Mouse (Mus musculus) bone marrow macrophage, adult 2 months (primary cell): Measurements from ENCODE around the gene Srsf5. TPM values are rescaled to one million over a fixed set of nuclear protein-coding genes. Genes with fewer than 3 reads are reported as not detected.

Experiments used
- H3K27ac ChIP-seq: 2 replicates; pipeline ENCODE4 v1.5.1; 2012; ENCODE audit warnings: low read depth, low read length; ENCODE audit not compliant: insufficient read depth
- H3K4me1 ChIP-seq: 2 replicates; pipeline ENCODE4 v1.6.1; 2012; ENCODE audit warnings: low read length; ENCODE audit not compliant: control insufficient read depth, insufficient read depth
- H3K4me3 ChIP-seq: 2 replicates; pipeline ENCODE4 v1.5.1; 2012; ENCODE audit warnings: mild to moderate bottlenecking, low read length, moderate library complexity; ENCODE audit not compliant: insufficient read depth
- CTCF ChIP-seq: IDR thresholded peaks from 2 replicates; pipeline ENCODE4 v1.5.1; 2012; ENCODE audit warnings: low read depth, mild to moderate bottlenecking, low read length, moderate library complexity
- POLR2A ChIP-seq: IDR thresholded peaks from 2 replicates; pipeline ENCODE4 v1.6.1; 2012; ENCODE audit warnings: mild to moderate bottlenecking, low read depth, low read length, borderline replicate concordance
- polyA plus RNA-seq: library from polyadenylated mRNA; stranded (reverse); fragments of >200 nt; gene quantifications from 2 replicates; pipeline ENCODE4 v1.2.4, GENCODE M21; 2012; ENCODE audit not compliant: missing spikeins, insufficient read depth, insufficient read length

Gene Srsf5
- 556 and 652 TPM in 2 replicates for polyA plus RNA-seq

- TF ChIP-seq POLR2A: no peak
- TF ChIP-seq CTCF: no peak
- peak within 1 kb of the TSS; percentile 69 for H3K4me3 ChIP-seq
Observed at GRCm38 (mm10) chr12:80945334-80945995, at the start of gene Srsf5. Gene Srsf5 (plus strand): TSS chr12:80945504.

GRCm38 (mm10) chr12:80909631-80910030, 35.7 kb upstream of the Srsf5 start:
- TF ChIP-seq POLR2A (no peak), CTCF (no peak)
- Histone ChIP-seq H3K27ac (no peak overlapping the region), H3K4me1 (no peaks in the 10 kb centered on the region), H3K4me3 (no peak overlapping the region)

More at GRCm38 (mm10) chr12:80945334-80945995, at the start of gene Srsf5:
- peak within 1 kb of the TSS; percentile 69 for H3K27ac ChIP-seq
- peaks cover 15% of the 10 kb centered on the region for H3K4me1 ChIP-seq

GRCm38 (mm10) chr12:80917764-80918163, 27.5 kb upstream of the Srsf5 start:
- Histone ChIP-seq H3K4me1 (no peaks in the 10 kb centered on the region), H3K4me3 (no peak overlapping the region), H3K27ac (no peak overlapping the region)
- no peak for TF ChIP-seq POLR2A
- peak; percentile 57 for TF ChIP-seq CTCF

GRCm38 (mm10) chr12:80921301-80921700, 24.0 kb upstream of the Srsf5 start:
- TF ChIP-seq POLR2A (no peak), CTCF (no peak)

GRCm38 (mm10) chr12:80922869-80923268, 22.4 kb upstream of the Srsf5 start:
- peaks cover 11% of the 10 kb centered on the region for H3K4me1 ChIP-seq
- TF ChIP-seq POLR2A: no peak
- TF ChIP-seq CTCF: no peak
- no peak overlapping the region for H3K27ac ChIP-seq
- H3K4me3 ChIP-seq: no peak overlapping the region

More at GRCm38 (mm10) chr12:80921301-80921700, 24.0 kb upstream of the Srsf5 start:
- no peak overlapping the region for H3K27ac ChIP-seq
- peaks cover 11% of the 10 kb centered on the region for H3K4me1 ChIP-seq
- no peak overlapping the region for H3K4me3 ChIP-seq

GRCm38 (mm10) chr12:80923602-80924001, 21.7 kb upstream of the Srsf5 start:
- no peak for TF ChIP-seq CTCF
- TF ChIP-seq POLR2A: no peak
- Histone ChIP-seq H3K27ac (no peak overlapping the region), H3K4me3 (no peak overlapping the region), H3K4me1 (peaks cover 11% of the 10 kb centered on the region)

- TF ChIP-seq POLR2A: no peak
- TF ChIP-seq CTCF: no peak
- peaks cover 11% of the 10 kb centered on the region for H3K4me1 ChIP-seq
- no peak overlapping the region for H3K27ac ChIP-seq
- H3K4me3 ChIP-seq: no peak overlapping the region
Observed at GRCm38 (mm10) chr12:80924205-80924604, 21.1 kb upstream of the Srsf5 start.

GRCm38 (mm10) chr12:80925919-80926318, 19.4 kb upstream of the Srsf5 start:
- Histone ChIP-seq H3K4me1 (peaks cover 11% of the 10 kb centered on the region), H3K4me3 (no peak overlapping the region), H3K27ac (no peak overlapping the region)
- TF ChIP-seq CTCF: no peak

GRCm38 (mm10) chr12:80926550-80926949, 18.8 kb upstream of the Srsf5 start:
- TF ChIP-seq POLR2A: no peak
- no peak for TF ChIP-seq CTCF
- Histone ChIP-seq H3K27ac (no peak overlapping the region), H3K4me3 (no peak overlapping the region), H3K4me1 (peaks cover 11% of the 10 kb centered on the region)

GRCm38 (mm10) chr12:80927518-80927917, 17.8 kb upstream of the Srsf5 start:
- Histone ChIP-seq H3K4me1 (peaks cover 11% of the 10 kb centered on the region), H3K27ac (no peak overlapping the region), H3K4me3 (no peak overlapping the region)
- no peak for TF ChIP-seq POLR2A
- TF ChIP-seq CTCF: no peak

- H3K4me1 ChIP-seq: peaks cover 7% of the 10 kb centered on the region
- no peak overlapping the region for H3K27ac ChIP-seq
- no peak for TF ChIP-seq POLR2A
- no peak for TF ChIP-seq CTCF
- no peak overlapping the region for H3K4me3 ChIP-seq
Observed at GRCm38 (mm10) chr12:80928881-80929280, 16.4 kb upstream of the Srsf5 start.

- no peak overlapping the region for H3K4me3 ChIP-seq
- H3K4me1 ChIP-seq: no peaks in the 10 kb centered on the region
- TF ChIP-seq POLR2A (no peak), CTCF (no peak)
- H3K27ac ChIP-seq: no peak overlapping the region
Observed at GRCm38 (mm10) chr12:80930141-80930540, 15.2 kb upstream of the Srsf5 start.
